Comparison of ENCODE assay signal across 15 mouse cellular contexts in the genomic region with DNA sequence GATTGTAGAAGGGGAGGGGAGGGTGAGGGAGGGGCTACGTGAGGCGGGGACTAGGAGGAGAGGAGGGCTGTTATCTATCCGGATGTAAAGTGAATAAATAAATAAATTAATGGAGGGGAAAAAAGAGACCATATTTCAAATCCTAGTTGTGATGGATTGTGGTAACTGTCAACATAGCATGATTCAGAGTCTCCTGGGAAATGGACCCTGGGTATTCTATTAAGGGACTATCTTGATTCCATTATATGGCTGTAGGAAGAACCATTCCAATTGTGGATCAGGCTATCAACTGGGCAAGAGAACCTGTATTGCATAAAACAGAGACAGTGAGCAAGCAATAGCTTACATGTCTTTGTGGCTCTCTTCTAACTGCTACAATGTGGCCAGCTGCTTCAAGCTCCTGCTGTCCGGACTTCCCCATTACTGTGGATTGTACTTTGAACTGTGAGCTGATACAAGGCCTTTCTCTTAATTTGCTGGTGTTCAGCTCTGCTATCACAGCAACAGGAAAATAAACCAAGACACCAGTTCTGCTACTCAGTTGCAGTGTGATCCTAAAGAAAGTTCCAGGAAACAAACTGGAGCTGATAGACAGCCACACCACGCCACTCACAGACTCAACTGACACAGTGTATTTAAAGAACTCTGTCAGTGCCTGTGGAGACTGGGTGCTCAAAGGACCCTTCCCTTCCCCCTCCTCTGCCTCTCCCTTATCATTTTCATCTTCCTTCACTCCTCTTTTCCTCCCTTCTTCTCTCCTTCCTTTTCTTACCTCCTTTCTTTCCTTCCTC.
A peak's percentile ranks its signal among the peaks of the same experiment; 100 is the strongest.
DNase-seq lines count a peak whose midpoint lies in the region; ATAC-seq lines count a peak whose summit lies in the region.
"Had no signal": no experiment of that assay in that cellular context is flagged by ENCODE, and none has a peak within 500 bp of the region (broad histone marks: within the 10 kb centered on the region; RNA-seq: fewer than 3 reads in every experiment).

No protein-coding gene starts in this region.

- no peaks in the 10 kb centered on the region for H3K27me3 ChIP-seq in kidney, embryonic 15.5 days
- H3K27me3 ChIP-seq in liver, embryonic 11.5 days (replicated peaks; ENCODE audit: control insufficient read depth, insufficient read depth, low read length), result no peaks in the 10 kb centered on the region
- H3K27me3 ChIP-seq: limb, embryonic 15.5 days had no signal

- H3K36me3 ChIP-seq in kidney, embryonic 15.5 days, result no peaks in the 10 kb centered on the region
- H3K36me3 ChIP-seq in liver, embryonic 11.5 days (ENCODE audit: control insufficient read depth, insufficient read depth, low read length), result no peaks in the 10 kb centered on the region
- H3K36me3 ChIP-seq: limb, embryonic 15.5 days; midbrain, embryonic 12.5 days had no signal

- WGBS in kidney, embryonic 15.5 days, result 54% methylated on average over 5 of the region's 5 CpGs
- WGBS in liver, embryonic 11.5 days, result 34% methylated on average over 5 of the region's 5 CpGs

- no peak overlapping the region for H3K4me2 ChIP-seq in kidney, embryonic 15.5 days
- H3K4me2 ChIP-seq in liver, embryonic 11.5 days, result peak overlapping the region; percentile 31
- H3K4me2 ChIP-seq: limb, embryonic 15.5 days; midbrain, embryonic 12.5 days had no signal

- H3K4me1 ChIP-seq in kidney, embryonic 15.5 days, result peaks cover 37% of the 10 kb centered on the region
- H3K4me1 ChIP-seq in liver, embryonic 11.5 days (replicated peaks; ENCODE audit: control insufficient read depth, insufficient read depth, low read length), result peaks cover 36% of the 10 kb centered on the region

- no peak for DNase-seq in kidney, postnatal 4 days
- peak; percentile 61 for DNase-seq in NIH3T3 (ENCODE audit: low read depth)
- no peak for DNase-seq in liver, embryonic 11.5 days (ENCODE audit: low spot score)
- peak; percentile 43 for DNase-seq in mesoderm, embryonic 11.5 days (ENCODE audit: low read depth, low spot score)
- no peak for DNase-seq in adrenal gland, adult (ENCODE audit: inconsistent age in 2 of 2, low spot score in 1 of 2)
- DNase-seq in cerebellum, adult 11 months, result no peak
- DNase-seq: adrenal gland, postnatal 10 days; embryo, embryonic 11 days; heart, adult 2 months; right cerebral cortex, postnatal 4 days; thymus, postnatal 4 days had no signal

- H3K9ac ChIP-seq in kidney, embryonic 15.5 days, result no peak overlapping the region
- no peak overlapping the region for H3K9ac ChIP-seq in liver, embryonic 11.5 days (ENCODE audit: low read depth, low read length)
- H3K9ac ChIP-seq: limb, embryonic 15.5 days; midbrain, embryonic 12.5 days had no signal

- H3K4me3 ChIP-seq in kidney, embryonic 15.5 days (replicated peaks), result no peak overlapping the region
- no peak overlapping the region for H3K4me3 ChIP-seq in liver, embryonic 11.5 days (ENCODE audit: low read depth, low read length)
- H3K4me3 ChIP-seq: heart, adult 2 months; limb, embryonic 15.5 days; midbrain, embryonic 12.5 days had no signal

- H3K9me3 ChIP-seq in kidney, embryonic 15.5 days (replicated peaks), result no peaks in the 10 kb centered on the region
- no peaks in the 10 kb centered on the region for H3K9me3 ChIP-seq in liver, embryonic 11.5 days (ENCODE audit: control insufficient read depth, low read length)
- H3K9me3 ChIP-seq: limb, embryonic 15.5 days; midbrain, embryonic 12.5 days had no signal

- ATAC-seq in kidney, embryonic 15.5 days (replicated peaks; ENCODE audit: low FRiP score), result no peak; the same call in 1 of the 2 replicates
- ATAC-seq in liver, embryonic 11.5 days (replicated peaks; ENCODE audit: low FRiP score), result peak; percentile 34
- ATAC-seq in erythroid progenitor cell, adult 5-6 weeks (replicated peaks; ENCODE audit: low FRiP score, poor library complexity, severe bottlenecking), result no peak

- peak overlapping the region; percentile 68; the same call in 1 of the 2 replicates for H3K27ac ChIP-seq in kidney, embryonic 15.5 days
- H3K27ac ChIP-seq in liver, embryonic 11.5 days (ENCODE audit: low read depth, low read length), result peak overlapping the region; percentile 62
- H3K27ac ChIP-seq: heart, adult 2 months; limb, embryonic 15.5 days; midbrain, embryonic 12.5 days had no signal

Comparison
In these comparisons a context has a peak if more than half of its experiments do, and no peak if none do; other contexts are left out.
1. DNase-seq: peak in NIH3T3 (single experiment) and mesoderm, embryonic 11.5 days (single experiment); none in kidney, postnatal 4 days (0 of 2), liver, embryonic 11.5 days (single experiment), adrenal gland, adult (0 of 2) and cerebellum, adult 11 months (single experiment).